Mouse (Mus musculus) midbrain, embryonic 10.5 days (tissue): ENCODE data around the gene Igsf8. TPM values are rescaled to one million over a fixed set of nuclear protein-coding genes. Genes with fewer than 3 reads are reported as not detected.
A peak's percentile ranks its signal among the peaks of the same experiment; 100 is the strongest.
"Not testable (repeated sequence)": the region's sequence is repeated elsewhere in the genome, so short reads cannot be mapped to it uniquely, and the experiment has no call there.

Source experiments
- DNase-seq: peaks from one replicate; pipeline ENCODE4 v3.0.0-alpha.2; 2017; ENCODE audit warnings: low spot score
- H3K27ac ChIP-seq: fragments of 300-500 bp; sonication (generic); replicated peaks from 2 replicates; pipeline ENCODE4 v1.5.1; 2016; ENCODE audit warnings: mild to moderate bottlenecking
- H3K27me3 ChIP-seq: fragments of 300-500 bp; sonication (generic); 2 replicates; pipeline ENCODE4 v1.6.1; 2016; ENCODE audit warnings: low read depth, mild to moderate bottlenecking; ENCODE audit not compliant: poor library complexity, severe bottlenecking
- H3K36me3 ChIP-seq: fragments of 300-500 bp; sonication (generic); 2 replicates; pipeline ENCODE4 v1.6.1; 2016; ENCODE audit warnings: mild to moderate bottlenecking, moderate library complexity
- H3K4me1 ChIP-seq: fragments of 300-500 bp; sonication (generic); 2 replicates; pipeline ENCODE4 v1.6.1; 2016
- H3K4me3 ChIP-seq: fragments of 300-500 bp; sonication (generic); 2 replicates; pipeline ENCODE4 v1.5.1; 2016; ENCODE audit warnings: mild to moderate bottlenecking, moderate library complexity
- H3K9me3 ChIP-seq: fragments of 300-500 bp; sonication (generic); replicated peaks from 2 replicates; pipeline ENCODE4 v1.6.1; 2016; ENCODE audit warnings: mild to moderate bottlenecking
- WGBS: fragments of 180-500 bp; shearing (Covaris S2); methylation state at CpG from one replicate; pipeline ENCODE4 v1.1.7; 2016; 5-methylcytosine and 5-hydroxymethylcytosine counted together
- polyA plus RNA-seq: library from polyadenylated mRNA; unstranded; fragments of >200 nt; fragmentation: Nextera tagmentation; extraction: Ambion mirVana; gene quantifications from 2 replicates; pipeline ENCODE4 v1.2.1, GENCODE M21; 2016

Igsf8 gene
- polyA plus RNA-seq, 1 experiment from 2014 or later, result 50.2 TPM

DNA sequence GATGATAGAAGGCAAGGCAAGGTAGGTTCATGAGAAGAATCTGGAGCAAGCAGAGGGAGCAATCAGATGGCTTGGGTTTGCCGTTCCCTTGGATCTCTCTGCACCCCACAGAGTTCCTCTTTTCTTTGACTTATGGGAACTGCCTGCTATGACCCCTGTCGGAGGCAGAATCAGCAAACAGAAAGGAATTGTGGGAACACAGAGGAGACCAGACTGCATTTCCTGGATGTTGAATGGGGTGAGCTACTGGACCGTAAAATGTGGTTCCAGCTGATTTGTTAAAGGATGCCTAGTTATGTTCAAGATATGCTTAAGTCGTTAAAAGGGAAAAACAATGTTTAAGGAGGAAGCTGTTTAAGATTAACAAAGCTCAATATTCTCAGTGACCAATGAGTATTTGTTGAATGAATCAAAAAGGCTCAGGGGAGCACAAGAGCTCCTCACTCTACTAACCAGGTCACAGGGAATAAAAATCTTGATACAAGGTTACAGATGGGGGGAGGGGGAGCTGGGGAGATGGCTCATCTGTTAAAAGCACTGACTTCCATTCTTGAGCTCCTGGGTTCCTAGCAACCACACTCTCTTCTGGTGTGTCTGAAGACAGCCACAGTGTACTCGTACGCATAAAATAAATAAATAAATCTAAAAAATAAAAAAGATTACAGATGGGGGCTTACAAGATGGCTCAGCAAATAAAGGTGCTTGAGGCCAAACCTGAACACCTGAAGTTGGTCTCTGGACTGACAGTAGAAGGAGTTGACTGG lies 20.3 kb upstream of the Igsf8 start:
- H3K27me3 ChIP-seq, result peaks cover 30% of the 10 kb centered on the region
- no peak for DNase-seq
- peaks cover 45% of the 10 kb centered on the region for H3K4me1 ChIP-seq
- no peak overlapping the region for H3K4me3 ChIP-seq
- H3K9me3 ChIP-seq, result no peaks in the 10 kb centered on the region
- H3K27ac ChIP-seq, result peak overlapping the region; percentile 53
- 40% methylated on average over 6 of the region's 6 CpGs for WGBS
- no peaks in the 10 kb centered on the region for H3K36me3 ChIP-seq

- Histone ChIP-seq H3K4me3 (no peak overlapping the region), H3K4me1 (peaks cover 46% of the 10 kb centered on the region), H3K27me3 (peaks cover 37% of the 10 kb centered on the region), H3K36me3 (no peaks in the 10 kb centered on the region), H3K9me3 (no peaks in the 10 kb centered on the region), H3K27ac (peak overlapping the region; percentile 38; the same call in 1 of the 2 replicates)
- no peak for DNase-seq
- WGBS, result 35% methylated on average over 2 of the region's 2 CpGs
These were observed 19.0 kb upstream of the Igsf8 start for GRCm38 (mm10) chr1:172242401-172242800.

DNA sequence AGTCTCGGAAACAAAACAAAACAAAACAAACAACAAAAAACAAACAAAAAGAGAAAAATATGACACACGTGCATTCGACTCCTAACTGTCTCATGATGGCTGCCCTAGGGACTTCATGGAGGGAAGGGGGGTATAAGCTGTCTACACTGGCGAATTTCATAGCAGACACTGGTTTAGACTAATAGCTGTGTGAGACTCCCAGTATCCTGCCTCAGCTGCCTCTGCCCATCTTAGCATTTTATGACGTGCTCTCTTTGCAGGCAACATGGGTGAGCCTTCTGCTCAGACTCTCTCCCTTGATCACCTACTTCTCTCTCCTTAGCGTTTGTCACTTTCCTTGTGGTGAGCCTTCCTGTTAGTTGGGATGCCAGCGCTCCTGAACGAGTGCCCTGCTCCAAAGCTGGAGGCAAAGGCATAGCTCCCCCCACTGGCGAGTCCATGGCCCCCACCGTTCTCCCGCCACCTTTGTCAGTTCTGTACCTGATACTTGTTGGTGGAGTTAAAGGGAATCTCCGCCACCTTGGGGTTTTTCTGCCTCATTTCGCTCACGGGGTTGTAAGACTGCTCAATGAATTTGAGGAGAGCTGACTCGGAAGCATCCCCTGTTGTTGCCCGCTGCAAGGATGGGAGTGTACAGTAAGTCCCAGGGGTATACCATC lies 17.8 kb upstream of the Igsf8 start:
- H3K4me3 ChIP-seq, result no peak overlapping the region; the same call in 1 of the 2 replicates
- peak; percentile 31 for DNase-seq
- peaks cover 37% of the 10 kb centered on the region for H3K27me3 ChIP-seq
- H3K27ac ChIP-seq, result no peak overlapping the region
- no peaks in the 10 kb centered on the region for H3K36me3 ChIP-seq
- no peaks in the 10 kb centered on the region for H3K9me3 ChIP-seq
- WGBS, result 28% methylated on average over 16 of the region's 16 CpGs
- peaks cover 50% of the 10 kb centered on the region for H3K4me1 ChIP-seq

- 37% methylated on average over 23 of the region's 23 CpGs for WGBS
- not testable (repeated sequence) for H3K4me3 ChIP-seq, H3K36me3 ChIP-seq, H3K9me3 ChIP-seq, H3K27ac ChIP-seq, DNase-seq
- H3K27me3 ChIP-seq, result peaks cover 37% of the 10 kb centered on the region
- H3K4me1 ChIP-seq, result peaks cover 50% of the 10 kb centered on the region
These were observed 16.8 kb upstream of the Igsf8 start for GRCm38 (mm10) chr1:172244645-172245044.

DNA sequence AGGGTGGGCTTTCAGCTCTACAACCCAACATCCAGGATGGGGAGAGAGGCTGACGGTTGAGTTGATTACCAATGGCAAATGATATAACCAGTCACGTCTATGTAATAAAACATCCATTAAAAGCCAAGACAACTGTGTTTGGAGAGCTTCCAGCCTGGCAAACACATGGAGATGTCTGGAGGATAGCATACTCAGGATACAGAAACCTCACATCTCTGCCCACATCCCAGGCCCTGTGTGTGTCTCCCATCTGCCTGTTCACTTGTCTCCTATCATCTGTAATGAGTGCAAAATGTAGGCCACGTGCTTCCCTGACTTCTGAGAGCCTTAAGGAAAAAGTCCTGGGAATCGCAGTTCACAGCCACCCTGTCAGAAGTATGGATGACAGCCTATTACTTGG lies 14.2 kb upstream of the Igsf8 start:
- Histone ChIP-seq H3K27me3 (peaks cover 37% of the 10 kb centered on the region), H3K4me3 (no peak overlapping the region), H3K36me3 (no peaks in the 10 kb centered on the region), H3K27ac (0 out of 2 replicates have a peak overlapping the region, but pooled peaks have one; percentile 30), H3K9me3 (no peaks in the 10 kb centered on the region), H3K4me1 (peaks cover 30% of the 10 kb centered on the region)
- no peak for DNase-seq
- WGBS, result 80% methylated on average over 4 of the region's 4 CpGs

GRCm38 (mm10) chr1:172247679-172248078 lies 13.8 kb upstream of the Igsf8 start:
- no peaks in the 10 kb centered on the region for H3K9me3 ChIP-seq
- peaks cover 37% of the 10 kb centered on the region for H3K27me3 ChIP-seq
- H3K36me3 ChIP-seq, result no peaks in the 10 kb centered on the region
- H3K27ac ChIP-seq, result 0 out of 2 replicates have a peak overlapping the region, but pooled peaks have one; percentile 30
- DNase-seq, result no peak
- H3K4me1 ChIP-seq, result peaks cover 26% of the 10 kb centered on the region
- WGBS, result 51% methylated on average over 2 of the region's 2 CpGs
- H3K4me3 ChIP-seq, result no peak overlapping the region

DNA sequence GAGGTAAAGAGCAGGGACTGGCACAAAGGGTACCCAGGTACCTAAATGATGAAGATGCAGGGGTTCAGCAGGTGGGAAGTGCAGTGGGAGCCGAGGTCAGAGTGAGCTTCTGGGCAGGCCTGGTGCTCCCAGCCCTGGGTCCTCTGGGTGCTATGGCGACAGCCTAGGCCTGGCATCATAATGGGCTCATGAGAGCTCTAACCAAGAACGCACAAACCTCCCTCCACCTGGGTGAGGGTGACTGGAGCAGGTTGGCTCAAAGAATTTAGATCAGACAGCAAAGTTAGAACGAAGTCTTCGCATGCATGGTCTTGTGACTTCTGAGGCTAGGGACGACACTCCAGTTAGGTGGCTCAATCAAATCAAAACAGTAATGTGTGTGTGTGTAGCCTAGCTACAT lies 3.1 kb upstream of the Igsf8 start, which contains the start of gene Atp1a4:
Gene Atp1a4 (minus strand): TSS at position 101 of the 400 bp plus-strand sequence.
- Histone ChIP-seq H3K27ac (no peak within 1 kb of the TSS), H3K27me3 (no peaks in the 10 kb centered on the region), H3K4me3 (no peak within 1 kb of the TSS), H3K9me3 (no peaks in the 10 kb centered on the region), H3K36me3 (no peaks in the 10 kb centered on the region), H3K4me1 (peaks cover 23% of the 10 kb centered on the region)
- no peak for DNase-seq
- WGBS, result 91% methylated on average over 6 of the region's 6 CpGs

- no peaks in the 10 kb centered on the region for H3K36me3 ChIP-seq
- no peaks in the 10 kb centered on the region for H3K9me3 ChIP-seq
- WGBS, result 87% methylated on average over 3 of the region's 3 CpGs
- H3K4me1 ChIP-seq, result peaks cover 22% of the 10 kb centered on the region
- no peaks in the 10 kb centered on the region; the same call in 1 of the 2 replicates for H3K27me3 ChIP-seq
- H3K27ac ChIP-seq, result peak overlapping the region; percentile 67
- H3K4me3 ChIP-seq, result no peak overlapping the region
- DNase-seq, result no peak
These were observed 9.8 kb downstream of the Igsf8 start for GRCm38 (mm10) chr1:172271208-172271607.

GRCm38 (mm10) chr1:172271765-172272164 lies 10.3 kb downstream of the Igsf8 start:
- no peaks in the 10 kb centered on the region for H3K9me3 ChIP-seq
- H3K36me3 ChIP-seq, result no peaks in the 10 kb centered on the region
- peak; percentile 50 for DNase-seq
- no peak overlapping the region for H3K4me3 ChIP-seq
- no peaks in the 10 kb centered on the region; the same call in 1 of the 2 replicates for H3K27me3 ChIP-seq
- WGBS, result 52% methylated on average over 10 of the region's 10 CpGs
- H3K4me1 ChIP-seq, result peaks cover 22% of the 10 kb centered on the region
- H3K27ac ChIP-seq, result peak overlapping the region; percentile 67

GRCm38 (mm10) chr1:172273386-172273785 lies 11.9 kb downstream of the Igsf8 start:
- Histone ChIP-seq H3K4me3 (no peak overlapping the region), H3K4me1 (peaks cover 22% of the 10 kb centered on the region), H3K36me3 (no peaks in the 10 kb centered on the region), H3K27ac (no peak overlapping the region), H3K27me3 (no peaks in the 10 kb centered on the region; the same call in 1 of the 2 replicates), H3K9me3 (no peaks in the 10 kb centered on the region)
- 92% methylated on average over 6 of the region's 6 CpGs for WGBS
- no peak for DNase-seq

GRCm38 (mm10) chr1:172274116-172274515 lies 12.7 kb downstream of the Igsf8 start:
- peaks cover 22% of the 10 kb centered on the region for H3K4me1 ChIP-seq
- WGBS, result 63% methylated on average over 5 of the region's 5 CpGs
- no peaks in the 10 kb centered on the region; the same call in 1 of the 2 replicates for H3K27me3 ChIP-seq
- no peaks in the 10 kb centered on the region for H3K36me3 ChIP-seq
- DNase-seq, result no peak
- H3K27ac ChIP-seq, result no peak overlapping the region
- no peak overlapping the region for H3K4me3 ChIP-seq
- H3K9me3 ChIP-seq, result no peaks in the 10 kb centered on the region

GRCm38 (mm10) chr1:172274547-172274946 lies 13.1 kb downstream of the Igsf8 start:
- no peaks in the 10 kb centered on the region for H3K9me3 ChIP-seq
- DNase-seq, result no peak
- peaks cover 24% of the 10 kb centered on the region for H3K4me1 ChIP-seq
- no peaks in the 10 kb centered on the region; the same call in 1 of the 2 replicates for H3K27me3 ChIP-seq
- H3K4me3 ChIP-seq, result no peak overlapping the region
- no peaks in the 10 kb centered on the region for H3K36me3 ChIP-seq
- H3K27ac ChIP-seq, result no peak overlapping the region
- 67% methylated on average over 5 of the region's 5 CpGs for WGBS

GRCm38 (mm10) chr1:172277172-172277571 lies 15.7 kb downstream of the Igsf8 start:
- H3K27ac ChIP-seq, result no peak overlapping the region
- H3K27me3 ChIP-seq, result no peaks in the 10 kb centered on the region; the same call in 1 of the 2 replicates
- no peak overlapping the region for H3K4me3 ChIP-seq
- H3K4me1 ChIP-seq, result peaks cover 18% of the 10 kb centered on the region
- 82% methylated on average over 3 of the region's 3 CpGs for WGBS
- DNase-seq, result no peak
- no peaks in the 10 kb centered on the region for H3K36me3 ChIP-seq
- no peaks in the 10 kb centered on the region for H3K9me3 ChIP-seq
